Mouse (Mus musculus): Measurements from ENCODE around the gene Ctsz. TPM values are rescaled to one million over a fixed set of nuclear protein-coding genes. Genes with fewer than 3 reads are reported as not detected.

Ctsz gene
- polyA plus RNA-seq, 1 experiment from 2014 or later = 103 TPM

DNA sequence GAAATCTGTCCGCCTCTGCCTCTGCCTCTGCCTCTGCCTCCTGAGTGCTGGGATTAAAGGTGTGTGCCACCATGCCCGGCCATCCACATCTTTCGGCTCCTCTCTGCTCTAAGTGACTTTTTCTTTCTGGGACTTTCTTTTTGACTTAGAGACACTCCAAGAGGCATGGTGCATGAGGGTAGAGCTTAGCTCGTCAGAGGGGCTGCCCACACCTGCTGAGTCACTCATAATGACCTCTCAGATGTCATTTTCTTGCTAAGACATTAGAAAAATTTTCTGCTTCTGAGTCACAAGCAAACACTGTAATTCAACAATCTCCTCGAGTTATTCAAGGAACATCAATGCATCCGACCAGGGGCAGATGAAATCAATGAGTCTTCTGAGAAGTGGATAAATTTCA, 6.2 kb upstream of the Ctsz start:
- Histone ChIP-seq H3K9ac (ENCODE audit: low read length) (no peak overlapping the region), H3K4me3 (ENCODE audit: low read depth, low read length) (no peak overlapping the region), H3K9me3 (ENCODE audit: control insufficient read depth, low read length) (no peaks in the 10 kb centered on the region), H3K27ac (ENCODE audit: low read depth, low read length) (no peak overlapping the region), H3K36me3 (ENCODE audit: control insufficient read depth, insufficient read depth, low read length) (no peaks in the 10 kb centered on the region), H3K27me3 (ENCODE audit: control insufficient read depth, insufficient read depth, low read length) (no peaks in the 10 kb centered on the region), H3K4me1 (ENCODE audit: control insufficient read depth, insufficient read depth, low read length) (no peaks in the 10 kb centered on the region), H3K4me2 (ENCODE audit: low read depth) (no peak overlapping the region)
- ATAC-seq (ENCODE audit: insufficient read depth, low FRiP score, low TSS enrichment) (no peak), DNase-seq (ENCODE audit: low spot score) (no peak)
- 87% methylated on average over 6 of the region's 6 CpGs for WGBS

DNA sequence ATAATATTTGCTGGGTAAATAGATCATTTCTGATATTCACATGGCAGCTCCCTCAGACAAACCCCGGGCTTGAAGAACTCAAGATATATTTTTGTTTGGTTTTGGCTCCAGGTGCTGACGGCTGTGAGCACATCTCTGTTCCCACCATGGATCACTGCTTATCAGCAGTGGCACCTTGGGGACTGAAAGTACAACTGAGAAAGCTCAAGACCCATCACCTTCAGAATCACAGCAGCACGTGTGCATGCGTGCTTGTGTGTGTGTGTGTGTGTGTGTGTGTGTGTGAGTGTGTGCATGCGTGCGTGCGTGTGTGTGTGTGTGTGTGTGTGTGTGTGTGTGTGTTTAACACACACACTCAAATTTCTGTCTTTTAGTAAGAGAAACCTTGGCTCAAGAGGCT, 5.5 kb upstream of the Ctsz start:
- DNase-seq (ENCODE audit: low spot score) = no peak
- no peak overlapping the region for H3K9ac ChIP-seq (ENCODE audit: low read length)
- WGBS = 88% methylated on average over 7 of the region's 7 CpGs
- no peaks in the 10 kb centered on the region for H3K9me3 ChIP-seq (ENCODE audit: control insufficient read depth, low read length)
- no peaks in the 10 kb centered on the region for H3K4me1 ChIP-seq (ENCODE audit: control insufficient read depth, insufficient read depth, low read length)
- no peaks in the 10 kb centered on the region for H3K36me3 ChIP-seq (ENCODE audit: control insufficient read depth, insufficient read depth, low read length)
- no peak overlapping the region for H3K4me3 ChIP-seq (ENCODE audit: low read depth, low read length)
- no peak overlapping the region for H3K4me2 ChIP-seq (ENCODE audit: low read depth)
- no peak for ATAC-seq (ENCODE audit: insufficient read depth, low FRiP score, low TSS enrichment)
- H3K27ac ChIP-seq (ENCODE audit: low read depth, low read length) = no peak overlapping the region
- no peaks in the 10 kb centered on the region for H3K27me3 ChIP-seq (ENCODE audit: control insufficient read depth, insufficient read depth, low read length)

DNA sequence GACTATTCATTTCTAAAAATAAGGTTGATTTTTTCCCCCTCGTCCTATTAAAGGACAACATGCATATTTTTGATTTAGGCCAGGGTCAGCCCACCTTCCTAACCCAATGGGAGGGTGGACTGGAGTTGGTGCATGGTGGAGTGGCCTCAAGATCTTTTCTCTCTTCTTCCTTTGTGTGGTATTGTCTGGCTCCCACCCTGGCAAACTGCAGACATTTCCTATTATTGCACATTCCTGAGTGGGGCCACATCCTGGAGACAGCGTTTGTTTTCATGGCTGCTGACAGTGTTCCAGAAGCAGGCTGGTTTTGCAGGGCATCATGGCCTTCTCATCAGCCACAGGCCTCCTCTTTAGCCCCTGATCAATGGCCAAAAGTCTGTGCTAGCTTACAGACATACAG, 4.2 kb upstream of the Ctsz start:
- H3K4me3 ChIP-seq (ENCODE audit: low read depth, low read length) = no peak overlapping the region
- no peak overlapping the region for H3K4me2 ChIP-seq (ENCODE audit: low read depth)
- no peak for ATAC-seq (ENCODE audit: insufficient read depth, low FRiP score, low TSS enrichment)
- H3K27ac ChIP-seq (ENCODE audit: low read depth, low read length) = no peak overlapping the region
- no peaks in the 10 kb centered on the region for H3K36me3 ChIP-seq (ENCODE audit: control insufficient read depth, insufficient read depth, low read length)
- H3K9ac ChIP-seq (ENCODE audit: low read length) = no peak overlapping the region
- H3K4me1 ChIP-seq (ENCODE audit: control insufficient read depth, insufficient read depth, low read length) = peaks cover 4% of the 10 kb centered on the region; the same call in 1 of the 2 replicates
- DNase-seq (ENCODE audit: low spot score) = no peak
- no peaks in the 10 kb centered on the region for H3K27me3 ChIP-seq (ENCODE audit: control insufficient read depth, insufficient read depth, low read length)
- no peaks in the 10 kb centered on the region for H3K9me3 ChIP-seq (ENCODE audit: control insufficient read depth, low read length)
- WGBS = 69% methylated on average over 2 of the region's 2 CpGs

DNA sequence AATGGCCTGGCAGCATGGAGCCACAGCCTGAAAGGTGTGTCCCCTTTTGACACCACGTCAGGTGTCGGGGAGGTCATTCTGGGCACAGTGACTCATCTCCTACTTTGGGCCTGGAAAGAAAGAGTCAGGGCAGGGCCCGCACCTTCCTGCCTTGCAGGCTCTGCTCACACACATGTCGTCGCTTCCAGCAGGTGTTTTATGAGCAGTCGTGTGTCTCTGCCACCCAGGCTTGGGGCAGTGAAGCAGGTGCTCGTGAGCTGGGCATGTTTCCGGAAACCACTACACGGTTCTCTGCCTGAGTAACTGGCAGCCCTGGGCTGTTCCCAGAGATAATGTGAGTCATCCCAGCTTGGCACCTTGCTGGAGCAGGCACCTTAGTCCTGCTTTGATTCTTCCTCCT, 3.6 kb upstream of the Ctsz start:
- no peaks in the 10 kb centered on the region for H3K36me3 ChIP-seq (ENCODE audit: control insufficient read depth, insufficient read depth, low read length)
- ATAC-seq (ENCODE audit: insufficient read depth, low FRiP score, low TSS enrichment) (no peak), DNase-seq (ENCODE audit: low spot score) (no peak)
- H3K4me3 ChIP-seq (ENCODE audit: low read depth, low read length) = no peak overlapping the region
- peaks cover 7% of the 10 kb centered on the region; the same call in 1 of the 2 replicates for H3K4me1 ChIP-seq (ENCODE audit: control insufficient read depth, insufficient read depth, low read length)
- 67% methylated on average over 9 of the region's 9 CpGs for WGBS
- H3K27ac ChIP-seq (ENCODE audit: low read depth, low read length) = no peak overlapping the region
- no peak overlapping the region for H3K4me2 ChIP-seq (ENCODE audit: low read depth)
- no peaks in the 10 kb centered on the region for H3K27me3 ChIP-seq (ENCODE audit: control insufficient read depth, insufficient read depth, low read length)
- no peaks in the 10 kb centered on the region for H3K9me3 ChIP-seq (ENCODE audit: control insufficient read depth, low read length)
- no peak overlapping the region for H3K9ac ChIP-seq (ENCODE audit: low read length)

DNA sequence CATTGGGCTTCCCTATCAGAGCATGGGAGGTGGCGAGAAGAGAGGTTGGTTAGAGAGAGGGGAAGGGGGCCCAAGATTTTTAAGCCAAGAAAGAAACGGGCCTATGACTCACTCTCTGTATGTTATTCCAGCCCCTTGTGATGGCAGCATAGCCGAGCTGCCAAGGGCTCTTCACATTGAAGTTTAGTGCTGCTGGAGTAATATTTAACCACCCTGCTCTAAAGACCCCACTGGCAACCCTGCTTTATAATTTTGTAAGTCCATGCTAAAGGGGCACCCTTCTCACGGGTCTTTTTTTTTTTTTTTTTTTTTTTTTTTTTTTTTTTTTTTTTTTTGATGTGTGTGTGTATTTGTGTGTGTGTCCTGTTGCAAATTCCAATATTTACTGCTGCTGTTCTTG, 3.1 kb upstream of the Ctsz start:
- H3K36me3 ChIP-seq (ENCODE audit: control insufficient read depth, insufficient read depth, low read length) = no peaks in the 10 kb centered on the region
- no peaks in the 10 kb centered on the region for H3K9me3 ChIP-seq (ENCODE audit: control insufficient read depth, low read length)
- no peak for ATAC-seq (ENCODE audit: insufficient read depth, low FRiP score, low TSS enrichment)
- no peak overlapping the region for H3K9ac ChIP-seq (ENCODE audit: low read length)
- H3K4me1 ChIP-seq (ENCODE audit: control insufficient read depth, insufficient read depth, low read length) = peaks cover 7% of the 10 kb centered on the region; the same call in 1 of the 2 replicates
- WGBS = 74% methylated on average over 4 of the region's 4 CpGs
- no peak overlapping the region for H3K4me2 ChIP-seq (ENCODE audit: low read depth)
- no peaks in the 10 kb centered on the region for H3K27me3 ChIP-seq (ENCODE audit: control insufficient read depth, insufficient read depth, low read length)
- H3K27ac ChIP-seq (ENCODE audit: low read depth, low read length) = no peak overlapping the region
- H3K4me3 ChIP-seq (ENCODE audit: low read depth, low read length) = no peak overlapping the region
- DNase-seq (ENCODE audit: low spot score) = no peak

DNA sequence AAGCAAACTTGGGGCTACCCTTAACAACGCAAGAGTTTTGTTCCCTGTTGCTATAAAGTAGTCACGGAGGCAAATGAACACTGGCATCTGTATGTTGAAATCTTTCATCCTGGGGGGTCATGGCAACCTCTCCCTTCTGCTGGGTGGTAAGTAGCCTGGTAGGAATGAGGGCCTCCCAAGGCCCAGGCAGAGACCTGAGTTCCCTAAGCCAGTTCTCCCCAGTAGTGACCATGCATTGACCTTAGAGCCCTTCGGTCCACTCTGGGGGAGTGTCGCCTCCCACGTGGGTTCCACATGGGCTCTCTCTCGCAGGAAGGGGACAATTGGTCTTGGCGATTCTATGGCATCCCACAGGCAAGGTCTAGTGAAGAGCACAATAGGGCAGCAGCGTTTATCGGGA, 1.1 kb upstream of the Ctsz start:
- Histone ChIP-seq H3K27ac (ENCODE audit: low read depth, low read length) (no peak overlapping the region), H3K27me3 (ENCODE audit: control insufficient read depth, insufficient read depth, low read length) (no peaks in the 10 kb centered on the region), H3K4me2 (ENCODE audit: low read depth) (no peak overlapping the region), H3K9me3 (ENCODE audit: control insufficient read depth, low read length) (no peaks in the 10 kb centered on the region), H3K9ac (ENCODE audit: low read length) (no peak overlapping the region), H3K36me3 (ENCODE audit: control insufficient read depth, insufficient read depth, low read length) (no peaks in the 10 kb centered on the region), H3K4me3 (ENCODE audit: low read depth, low read length) (no peak overlapping the region), H3K4me1 (ENCODE audit: control insufficient read depth, insufficient read depth, low read length) (peaks cover 7% of the 10 kb centered on the region; the same call in 1 of the 2 replicates)
- ATAC-seq (ENCODE audit: insufficient read depth, low FRiP score, low TSS enrichment) = no peak
- WGBS = 77% methylated on average over 9 of the region's 9 CpGs
- no peak for DNase-seq (ENCODE audit: low spot score)

DNA sequence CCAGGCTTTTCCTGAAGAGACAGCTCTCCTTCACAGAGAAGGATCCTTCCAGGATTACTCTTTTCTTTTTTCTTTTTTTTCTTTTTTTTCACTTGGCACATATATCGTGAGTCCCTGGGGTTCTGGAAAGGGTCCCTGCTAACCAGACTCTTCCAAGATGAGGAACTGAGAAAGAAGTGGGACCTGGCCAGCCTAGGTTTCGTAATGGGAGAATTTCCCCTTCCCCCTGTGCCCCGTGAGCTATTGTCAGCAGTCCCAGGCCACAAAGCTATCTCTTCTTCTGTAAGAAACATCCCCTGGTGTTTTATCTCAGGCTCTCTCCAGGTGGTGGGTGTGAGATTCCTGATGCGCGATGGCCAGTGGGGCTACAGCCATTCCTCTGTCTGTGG, 605 bp upstream of the Ctsz start:
- ATAC-seq (ENCODE audit: insufficient read depth, low FRiP score, low TSS enrichment) (no peak), DNase-seq (ENCODE audit: low spot score) (no peak)
- WGBS = 47% methylated on average over 5 of the region's 5 CpGs
- Histone ChIP-seq H3K27ac (ENCODE audit: low read depth, low read length) (no peak overlapping the region), H3K27me3 (ENCODE audit: control insufficient read depth, insufficient read depth, low read length) (no peaks in the 10 kb centered on the region), H3K36me3 (ENCODE audit: control insufficient read depth, insufficient read depth, low read length) (no peaks in the 10 kb centered on the region), H3K4me2 (ENCODE audit: low read depth) (peak overlapping the region; percentile 66; the same call in 1 of the 2 replicates), H3K9me3 (ENCODE audit: control insufficient read depth, low read length) (no peaks in the 10 kb centered on the region), H3K9ac (ENCODE audit: low read length) (no peak overlapping the region), H3K4me1 (ENCODE audit: control insufficient read depth, insufficient read depth, low read length) (peaks cover 7% of the 10 kb centered on the region; the same call in 1 of the 2 replicates), H3K4me3 (ENCODE audit: low read depth, low read length) (no peak overlapping the region)

DNA sequence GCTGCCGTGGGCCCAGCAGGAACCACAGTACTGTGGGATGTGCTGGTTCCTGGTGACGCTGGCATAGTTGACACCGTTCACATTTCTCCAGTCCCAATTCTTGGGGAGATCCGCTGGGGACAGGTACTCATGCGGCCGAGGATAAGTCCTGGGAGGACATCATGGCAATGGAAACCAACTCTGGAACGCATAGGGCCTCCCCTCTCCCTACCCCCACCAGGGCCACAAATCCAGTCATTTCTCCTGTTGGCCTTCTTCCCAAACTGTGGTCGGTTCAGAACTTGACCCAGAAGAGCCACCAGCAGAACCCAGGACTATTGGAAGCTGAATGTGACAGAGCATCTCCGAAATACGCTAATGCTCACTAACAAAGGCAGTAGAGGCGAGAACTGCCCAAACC, 658 bp downstream of the Ctsz start:
- Histone ChIP-seq H3K27ac (ENCODE audit: low read depth, low read length) (no peak overlapping the region), H3K4me2 (ENCODE audit: low read depth) (peak overlapping the region; percentile 66), H3K36me3 (ENCODE audit: control insufficient read depth, insufficient read depth, low read length) (no peaks in the 10 kb centered on the region), H3K4me1 (ENCODE audit: control insufficient read depth, insufficient read depth, low read length) (peaks cover 7% of the 10 kb centered on the region; the same call in 1 of the 2 replicates), H3K27me3 (ENCODE audit: control insufficient read depth, insufficient read depth, low read length) (no peaks in the 10 kb centered on the region), H3K9ac (ENCODE audit: low read length) (peak overlapping the region; percentile 71), H3K9me3 (ENCODE audit: control insufficient read depth, low read length) (no peaks in the 10 kb centered on the region), H3K4me3 (ENCODE audit: low read depth, low read length) (peak overlapping the region; percentile 50)
- 62% methylated on average over 11 of the region's 11 CpGs for WGBS
- no peak for DNase-seq (ENCODE audit: low spot score)
- peak; percentile 13; the same call in 1 of the 2 replicates for ATAC-seq (ENCODE audit: insufficient read depth, low FRiP score, low TSS enrichment)

DNA sequence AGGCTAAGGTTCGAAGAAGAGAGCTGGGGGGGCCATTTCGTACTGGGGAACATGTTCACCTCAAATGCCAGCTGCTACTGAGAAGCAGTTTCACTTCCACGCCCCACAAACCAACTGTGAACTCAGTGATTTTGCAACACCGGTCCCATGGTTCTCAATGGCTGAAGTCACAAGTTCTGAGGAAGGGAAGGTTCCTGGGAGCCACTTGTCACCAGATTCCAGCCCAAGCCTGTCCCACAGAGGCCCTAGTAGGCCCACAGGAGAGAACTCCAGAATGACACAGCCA, 1.2 kb downstream of the Ctsz start:
- WGBS = 95% methylated on average over 4 of the region's 4 CpGs
- H3K27ac ChIP-seq (ENCODE audit: low read depth, low read length) = no peak overlapping the region
- H3K4me3 ChIP-seq (ENCODE audit: low read depth, low read length) = no peak overlapping the region
- no peaks in the 10 kb centered on the region for H3K36me3 ChIP-seq (ENCODE audit: control insufficient read depth, insufficient read depth, low read length)
- peak overlapping the region; percentile 71; the same call in 1 of the 2 replicates for H3K9ac ChIP-seq (ENCODE audit: low read length)
- H3K27me3 ChIP-seq (ENCODE audit: control insufficient read depth, insufficient read depth, low read length) = no peaks in the 10 kb centered on the region
- no peak for DNase-seq (ENCODE audit: low spot score)
- H3K4me2 ChIP-seq (ENCODE audit: low read depth) = peak overlapping the region; percentile 66; the same call in 1 of the 2 replicates
- no peaks in the 10 kb centered on the region for H3K9me3 ChIP-seq (ENCODE audit: control insufficient read depth, low read length)
- ATAC-seq (ENCODE audit: insufficient read depth, low FRiP score, low TSS enrichment) = no peak
- H3K4me1 ChIP-seq (ENCODE audit: control insufficient read depth, insufficient read depth, low read length) = peaks cover 7% of the 10 kb centered on the region; the same call in 1 of the 2 replicates
